Mouse (Mus musculus): ENCODE data around the gene Pde10a.

Pde10a gene

DNA sequence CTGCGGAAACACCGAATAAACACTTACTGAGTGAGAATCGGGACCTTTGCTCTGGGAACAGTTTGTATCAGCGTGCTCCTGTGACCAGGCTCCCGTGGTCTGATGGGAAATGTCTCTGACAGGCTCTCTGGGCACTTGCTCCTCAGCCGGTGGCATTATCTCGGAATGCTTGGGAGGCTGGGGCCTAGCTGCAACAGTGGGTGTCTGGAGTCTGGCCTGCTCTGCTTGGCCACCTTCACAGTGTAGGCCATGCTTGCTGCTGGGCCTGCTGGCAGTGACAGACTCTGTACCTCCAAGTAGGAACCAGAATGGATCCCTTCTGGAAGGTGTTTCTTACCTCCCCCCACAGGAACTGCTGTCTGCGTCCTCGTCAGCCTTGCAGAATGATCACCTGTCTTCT lies 362.9 kb downstream of the Pde10a start:
- DNase-seq (ENCODE audit: low spot score), result no peak

GRCm38 (mm10) chr17:8888639-8889038 lies 363.5 kb downstream of the Pde10a start:
- DNase-seq (ENCODE audit: low spot score), result no peak

DNA sequence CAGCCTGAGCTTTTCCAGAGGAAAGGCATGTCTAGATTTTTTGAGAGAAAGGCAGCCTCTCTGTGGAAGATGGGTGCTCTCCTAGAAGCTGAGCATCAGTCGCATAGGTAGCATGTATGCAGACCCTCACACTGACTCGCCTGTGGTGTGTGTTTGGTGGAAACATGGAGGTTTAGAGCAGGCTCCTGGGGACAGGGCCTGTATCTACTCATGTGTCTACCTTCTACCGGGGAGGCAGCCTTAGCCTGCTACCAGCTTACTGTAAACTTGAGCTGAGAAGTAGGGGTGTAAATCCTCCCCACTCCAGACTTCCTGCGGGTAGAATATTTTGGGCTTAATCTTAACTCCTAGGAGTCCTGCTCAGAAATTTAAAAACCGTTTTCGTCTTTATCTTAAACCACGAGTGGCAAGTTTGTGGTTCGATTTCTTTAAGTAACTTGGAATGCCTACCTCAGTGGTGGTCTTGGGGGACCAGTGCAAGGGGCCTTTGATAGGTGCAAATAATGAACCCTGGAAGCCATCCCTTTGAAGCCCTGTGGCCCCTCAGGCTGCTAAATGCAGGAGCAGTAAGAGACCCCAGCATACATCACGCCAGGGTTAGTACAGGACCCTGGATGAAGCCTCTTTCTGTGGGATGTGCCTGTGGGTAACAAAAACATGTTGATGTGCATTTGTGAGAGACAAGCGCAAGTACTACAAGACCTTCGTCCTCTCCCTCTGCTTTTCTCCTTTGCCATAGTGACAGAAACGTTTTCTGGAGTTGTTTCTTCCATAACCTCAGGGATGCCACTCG lies 367.2 kb downstream of the Pde10a start:
- DNase-seq (ENCODE audit: low spot score), result no peak

- no peak for DNase-seq (ENCODE audit: low spot score)
These were observed 370.8 kb downstream of the Pde10a start for GRCm38 (mm10) chr17:8895991-8896390.

- DNase-seq (ENCODE audit: low spot score), result no peak
These were observed 372.6 kb downstream of the Pde10a start for GRCm38 (mm10) chr17:8897749-8898148.

DNA sequence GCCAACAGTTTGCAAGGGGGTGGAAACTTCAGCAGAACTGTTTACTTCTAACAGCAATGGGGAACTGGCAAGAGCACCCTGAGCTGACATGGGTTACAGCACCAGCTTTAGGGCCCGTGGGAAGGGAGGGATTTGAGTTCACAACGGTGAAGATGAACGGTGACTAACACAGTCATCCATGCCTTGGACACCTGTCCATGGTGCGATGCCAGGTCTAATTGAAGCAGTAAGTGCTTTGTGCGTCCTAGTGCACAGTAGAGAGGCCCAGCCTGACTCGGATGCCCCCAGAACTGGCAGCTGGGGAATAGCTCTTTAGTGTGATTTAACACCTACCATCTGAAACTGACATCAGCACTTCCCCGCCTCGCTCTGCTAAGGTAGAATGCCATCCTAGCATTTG lies 373.0 kb downstream of the Pde10a start:
- no peak for DNase-seq (ENCODE audit: low spot score)

GRCm38 (mm10) chr17:8899212-8899611 lies 374.0 kb downstream of the Pde10a start:
- no peak for DNase-seq (ENCODE audit: low spot score)

- no peak for DNase-seq (ENCODE audit: low spot score)
These were observed 378.5 kb downstream of the Pde10a start for GRCm38 (mm10) chr17:8903555-8904283.

DNA sequence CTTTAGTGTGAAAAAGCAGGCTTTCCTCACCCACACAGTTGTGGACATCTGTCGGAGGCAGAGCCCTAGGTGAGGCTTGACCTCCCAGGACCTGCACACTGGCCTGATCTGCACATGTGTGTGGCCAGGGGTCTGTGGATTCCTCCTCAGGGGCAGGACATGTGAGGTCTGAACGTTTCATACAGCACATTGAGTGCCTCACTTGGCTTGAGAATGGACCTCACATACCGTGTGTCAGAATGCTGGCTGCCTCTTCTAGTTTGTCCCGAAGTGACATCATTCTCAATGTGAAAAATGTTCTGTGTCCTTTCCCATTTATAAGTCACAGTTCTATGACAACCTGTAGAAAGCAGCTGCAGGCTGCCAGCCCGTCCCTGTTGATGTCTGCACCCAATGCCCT lies 385.4 kb downstream of the Pde10a start:
- DNase-seq (ENCODE audit: low spot score), result no peak

GRCm38 (mm10) chr17:8912933-8913332 lies 387.8 kb downstream of the Pde10a start:
- no peak for DNase-seq (ENCODE audit: low spot score)

GRCm38 (mm10) chr17:8915693-8916092 lies 390.5 kb downstream of the Pde10a start:
- DNase-seq (ENCODE audit: low spot score), result no peak

DNA sequence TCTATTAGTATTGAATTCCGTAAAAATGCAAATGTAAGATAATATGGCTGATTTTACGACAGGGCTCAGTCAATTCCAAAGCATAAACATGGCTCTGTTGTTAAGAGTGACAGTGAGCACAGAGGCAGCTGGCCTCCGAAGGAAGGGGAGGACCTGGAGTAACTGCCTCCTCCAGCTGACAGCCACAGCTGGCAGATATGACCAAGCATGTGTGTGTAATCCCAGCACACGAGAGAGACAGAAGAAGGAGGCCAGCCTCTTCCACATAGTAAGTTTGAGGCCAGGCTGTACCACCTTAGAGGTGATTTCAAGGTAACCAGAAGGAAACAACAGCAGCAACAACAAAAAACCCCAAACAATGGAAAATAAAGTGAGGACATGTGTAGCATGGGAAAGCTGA lies 397.9 kb downstream of the Pde10a start:
- no peak for DNase-seq (ENCODE audit: low spot score)

DNA sequence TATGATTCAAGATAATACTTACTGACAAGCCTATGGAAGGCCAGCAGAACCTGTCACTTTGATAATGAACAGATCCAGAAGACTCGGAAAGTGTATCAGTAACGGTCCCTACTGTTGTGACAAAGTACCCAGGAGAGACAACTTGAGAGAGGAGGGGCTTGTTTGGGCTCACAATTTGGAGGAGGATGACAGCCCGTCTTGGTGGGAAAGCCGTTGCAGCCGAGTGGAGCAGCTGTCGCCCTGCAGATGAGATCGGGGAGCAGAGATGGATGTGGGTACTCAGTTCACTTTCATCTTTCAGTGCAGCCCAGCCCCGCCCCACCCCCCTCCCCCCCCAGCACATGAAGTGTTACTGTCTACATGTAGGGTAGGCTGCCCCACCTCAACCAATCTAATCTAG lies 398.6 kb downstream of the Pde10a start:
- DNase-seq (ENCODE audit: low spot score), result no peak

GRCm38 (mm10) chr17:8925819-8926383 lies 400.7 kb downstream of the Pde10a start:
- DNase-seq (ENCODE audit: low spot score), result no peak

DNA sequence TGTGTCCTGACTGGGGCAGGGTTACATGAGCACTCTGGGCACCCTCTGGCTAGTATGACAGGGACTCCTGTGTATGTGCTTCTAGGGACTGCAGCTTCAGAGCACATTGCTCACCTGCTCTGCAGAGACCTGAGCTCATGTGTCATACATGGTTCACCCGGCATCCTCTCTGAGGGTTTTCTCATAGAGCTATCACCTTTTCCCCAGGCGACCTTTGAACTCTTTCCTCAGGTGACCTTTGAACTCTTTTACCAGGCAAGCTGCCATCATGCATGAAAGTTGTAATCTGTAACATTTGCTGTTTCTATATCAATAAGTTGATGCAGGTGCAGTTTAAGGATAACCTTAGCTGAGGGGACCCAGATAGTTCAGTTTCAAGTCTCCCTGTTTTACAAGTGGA lies 403.4 kb downstream of the Pde10a start:
- DNase-seq (ENCODE audit: low spot score), result no peak

GRCm38 (mm10) chr17:8929636-8930035 lies 404.5 kb downstream of the Pde10a start:
- DNase-seq (ENCODE audit: low spot score), result no peak

- DNase-seq (ENCODE audit: low spot score), result peak; percentile 43
These were observed 410.4 kb downstream of the Pde10a start for GRCm38 (mm10) chr17:8935604-8936003.

GRCm38 (mm10) chr17:8936603-8937002 lies 411.4 kb downstream of the Pde10a start:
- DNase-seq (ENCODE audit: low spot score), result peak; percentile 79

DNA sequence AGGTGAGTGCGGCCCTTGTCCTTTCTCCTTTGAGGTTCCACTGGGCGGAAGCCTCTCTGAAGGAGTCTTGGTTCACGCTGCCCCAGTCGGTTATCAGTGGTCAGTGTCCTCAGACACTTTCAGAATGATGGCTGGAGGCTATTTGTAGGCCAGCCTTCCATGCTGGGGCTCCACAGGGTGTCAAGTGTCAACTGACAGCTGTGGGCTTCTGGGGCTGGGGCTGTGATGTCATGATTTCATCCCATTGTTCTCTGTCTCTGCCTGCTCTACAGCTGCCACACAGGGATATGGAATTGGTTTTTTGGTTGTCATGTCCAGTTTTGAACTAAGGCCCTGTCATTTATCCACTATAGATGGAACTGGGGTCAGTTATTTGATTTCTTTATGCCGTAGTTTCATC lies 426.4 kb downstream of the Pde10a start:
- peak; percentile 38 for DNase-seq (ENCODE audit: low spot score)

DNA sequence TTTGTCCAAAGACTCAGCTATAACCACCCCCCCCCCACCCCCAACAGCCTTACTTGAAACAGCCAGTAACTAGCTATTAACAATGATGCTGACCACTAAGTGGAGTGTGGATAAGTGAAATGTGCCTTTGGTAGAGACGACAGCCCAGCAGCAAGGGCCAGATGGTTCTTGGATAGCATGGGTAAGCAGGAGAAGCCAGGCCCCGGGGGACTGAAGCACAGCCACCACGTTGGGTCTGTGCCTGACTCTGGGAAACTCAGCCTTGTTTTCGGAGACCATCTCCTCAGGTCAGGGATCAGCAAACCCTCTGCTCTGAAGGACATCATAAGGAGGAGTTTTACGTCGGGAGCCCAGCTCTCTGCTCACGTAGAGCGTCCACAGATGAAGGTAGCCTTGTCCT lies 427.8 kb downstream of the Pde10a start:
- no peak for DNase-seq (ENCODE audit: low spot score)

GRCm38 (mm10) chr17:8958125-8958524 lies 433.0 kb downstream of the Pde10a start:
- no peak for DNase-seq (ENCODE audit: low spot score)

- no peak for DNase-seq (ENCODE audit: low spot score)
These were observed 435.2 kb downstream of the Pde10a start for GRCm38 (mm10) chr17:8960386-8960785.

GRCm38 (mm10) chr17:8961097-8961496 lies 435.9 kb downstream of the Pde10a start:
- no peak for DNase-seq (ENCODE audit: low spot score)
